ENCODE assay signal across 10 mouse cellular contexts in the genomic region with DNA sequence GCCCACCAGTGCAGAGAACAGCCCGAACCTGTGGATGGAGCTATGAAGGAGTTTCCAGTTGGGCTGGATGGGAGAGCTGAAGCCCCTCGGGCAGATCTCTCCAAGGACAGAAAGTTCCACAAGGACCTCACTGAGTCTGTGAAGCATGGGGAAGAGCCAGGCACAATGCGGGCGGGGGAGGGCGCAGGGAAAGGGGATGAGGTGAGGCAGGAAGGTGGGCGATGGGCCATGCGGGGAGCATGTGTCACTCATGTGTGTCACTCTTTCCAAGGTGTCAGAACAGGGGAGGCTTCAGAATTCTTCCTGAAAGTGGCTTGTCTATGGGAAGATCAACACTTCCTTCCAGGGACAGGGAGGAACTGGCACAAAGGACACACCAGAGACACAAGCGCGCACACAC. TPM values are rescaled to one million over a fixed set of nuclear protein-coding genes. Genes with fewer than 3 reads are reported as not detected.
DNase-seq lines count a peak whose midpoint lies in the region; ATAC-seq lines count a peak whose summit lies in the region.
"Had no signal": no experiment of that assay in that cellular context is flagged by ENCODE, and none has a peak within 500 bp of the region (broad histone marks: within the 10 kb centered on the region; RNA-seq: fewer than 3 reads in every experiment).

No protein-coding gene starts in this region.

- H3K4me1 ChIP-seq in heart, embryonic 12.5 days (replicated peaks), result peaks cover 58% of the 10 kb centered on the region
- peaks cover 12% of the 10 kb centered on the region for H3K4me1 ChIP-seq in midbrain, embryonic 10.5 days
- H3K4me1 ChIP-seq in midbrain, embryonic 11.5 days (ENCODE audit: control insufficient read depth, insufficient read depth, low read length), result no peaks in the 10 kb centered on the region
- H3K4me1 ChIP-seq in hindbrain, embryonic 15.5 days (replicated peaks), result peaks cover 17% of the 10 kb centered on the region
- peaks cover 57% of the 10 kb centered on the region for H3K4me1 ChIP-seq in stomach, embryonic 16.5 days (ENCODE audit: control insufficient read depth, insufficient read depth, low read length)

- no peaks in the 10 kb centered on the region for H3K36me3 ChIP-seq in heart, embryonic 12.5 days
- peaks cover 4% of the 10 kb centered on the region; the same call in 1 of the 2 replicates for H3K36me3 ChIP-seq in midbrain, embryonic 10.5 days
- H3K36me3 ChIP-seq in midbrain, embryonic 11.5 days (ENCODE audit: control insufficient read depth, insufficient read depth, low read length), result no peaks in the 10 kb centered on the region
- no peaks in the 10 kb centered on the region for H3K36me3 ChIP-seq in hindbrain, embryonic 15.5 days
- no peaks in the 10 kb centered on the region for H3K36me3 ChIP-seq in stomach, embryonic 16.5 days (ENCODE audit: control insufficient read depth, insufficient read depth, low read length)

- DNase-seq in heart, postnatal 4 days, result no peak
- DNase-seq in midbrain, embryonic 10.5 days (ENCODE audit: low spot score), result no peak
- no peak for DNase-seq in midbrain, embryonic 11.5 days (ENCODE audit: low spot score, missing footprints)
- no peak for DNase-seq in left cerebral cortex, adult 8-10 months (ENCODE audit: low spot score in 2 of 2)
- DNase-seq in adrenal gland, postnatal 4 days (ENCODE audit: low spot score in 2 of 2), result no peak
- DNase-seq: cerebellum, adult 8-10 months had no signal

- 93% methylated on average over 9 of the region's 9 CpGs for whole genome bisulfite sequencing in heart, embryonic 12.5 days
- 91% methylated on average over 9 of the region's 9 CpGs for WGBS in midbrain, embryonic 10.5 days
- WGBS in midbrain, embryonic 11.5 days, result 90% methylated on average over 9 of the region's 9 CpGs
- WGBS in hindbrain, embryonic 15.5 days, result 89% methylated on average over 9 of the region's 9 CpGs
- 76% methylated on average over 9 of the region's 9 CpGs for WGBS in stomach, embryonic 16.5 days

- H3K9me3 ChIP-seq in heart, embryonic 12.5 days (replicated peaks), result 0 out of 2 replicates have a peak, but pooled peaks cover 3% of the 10 kb centered on the region
- no peaks in the 10 kb centered on the region for H3K9me3 ChIP-seq in midbrain, embryonic 10.5 days (replicated peaks)
- H3K9me3 ChIP-seq in midbrain, embryonic 11.5 days (ENCODE audit: control insufficient read depth, low read length), result no peaks in the 10 kb centered on the region; the same call in 1 of the 2 replicates
- no peaks in the 10 kb centered on the region for H3K9me3 ChIP-seq in hindbrain, embryonic 15.5 days
- H3K9me3 ChIP-seq in stomach, embryonic 16.5 days (replicated peaks; ENCODE audit: control insufficient read depth, low read length), result no peaks in the 10 kb centered on the region

- 0 out of 2 replicates have a peak overlapping the region, but pooled peaks have one; percentile 4 for H3K9ac ChIP-seq in heart, embryonic 12.5 days
- H3K9ac ChIP-seq in midbrain, embryonic 11.5 days (ENCODE audit: low read length), result no peak overlapping the region
- no peak overlapping the region for H3K9ac ChIP-seq in hindbrain, embryonic 15.5 days
- H3K9ac ChIP-seq in stomach, embryonic 16.5 days (ENCODE audit: low read length), result peak overlapping the region; percentile 28; the same call in 1 of the 2 replicates

- no peak overlapping the region for H3K4me3 ChIP-seq in heart, embryonic 12.5 days
- no peak overlapping the region for H3K4me3 ChIP-seq in midbrain, embryonic 10.5 days
- no peak overlapping the region for H3K4me3 ChIP-seq in midbrain, embryonic 11.5 days (ENCODE audit: low read depth, low read length)
- no peak overlapping the region for H3K4me3 ChIP-seq in hindbrain, embryonic 15.5 days
- no peak overlapping the region for H3K4me3 ChIP-seq in stomach, embryonic 16.5 days (replicated peaks; ENCODE audit: low read length)

- ATAC-seq in heart, embryonic 12.5 days (ENCODE audit: insufficient number of reproducible peaks, low FRiP score), result no peak; the same call in 1 of the 2 replicates
- no peak for ATAC-seq in midbrain, embryonic 11.5 days (ENCODE audit: low FRiP score)
- ATAC-seq in hindbrain, embryonic 15.5 days (ENCODE audit: low FRiP score, low read depth), result no peak
- no peak for ATAC-seq in stomach, embryonic 16.5 days (ENCODE audit: insufficient read depth, low FRiP score)
- ATAC-seq: CD4-positive, CD25-positive, alpha-beta regulatory T cell, adult 4 months had no signal

- no peak overlapping the region for H3K4me2 ChIP-seq in heart, embryonic 12.5 days
- no peak overlapping the region for H3K4me2 ChIP-seq in midbrain, embryonic 11.5 days
- H3K4me2 ChIP-seq in hindbrain, embryonic 15.5 days, result no peak overlapping the region
- no peak overlapping the region for H3K4me2 ChIP-seq in stomach, embryonic 16.5 days (ENCODE audit: low read depth, low read length)

- peak overlapping the region; percentile 91 for H3K27ac ChIP-seq in heart, embryonic 12.5 days (ENCODE audit: poor library complexity, severe bottlenecking)
- peak overlapping the region; percentile 2 for H3K27ac ChIP-seq in midbrain, embryonic 10.5 days (replicated peaks)
- no peak overlapping the region for H3K27ac ChIP-seq in midbrain, embryonic 11.5 days (ENCODE audit: low read depth, low read length)
- H3K27ac ChIP-seq in hindbrain, embryonic 15.5 days (replicated peaks), result peak overlapping the region; percentile 42
- H3K27ac ChIP-seq in stomach, embryonic 16.5 days (ENCODE audit: low read length), result peak overlapping the region; percentile 91

- no peaks in the 10 kb centered on the region for H3K27me3 ChIP-seq in heart, embryonic 12.5 days (replicated peaks)
- no peaks in the 10 kb centered on the region for H3K27me3 ChIP-seq in midbrain, embryonic 10.5 days (ENCODE audit: low read depth, poor library complexity, severe bottlenecking)
- no peaks in the 10 kb centered on the region for H3K27me3 ChIP-seq in midbrain, embryonic 11.5 days (ENCODE audit: control insufficient read depth, insufficient read depth, low read length)
- no peaks in the 10 kb centered on the region for H3K27me3 ChIP-seq in hindbrain, embryonic 15.5 days
- H3K27me3 ChIP-seq in stomach, embryonic 16.5 days (ENCODE audit: control insufficient read depth, insufficient read depth, low read length), result no peaks in the 10 kb centered on the region

RNA-seq across cellular contexts. Expression of a gene that starts 58.3 kb away (rescaled TPM):
- 8.6 and 9.2 TPM in 2 replicates for polyA plus RNA-seq in heart, embryonic 12.5 days (2016; fragmentation: Nextera tagmentation; extraction: Ambion mirVana)
- 1 to 10 TPM; 7.5 to 7.7 TPM for total RNA-seq in heart, postnatal 4 days (2021)
- polyA plus RNA-seq in midbrain, embryonic 10.5 days (2016; fragmentation: Nextera tagmentation; extraction: Ambion mirVana), result 9.4 and 12.2 TPM in 2 replicates
- polyA plus RNA-seq in midbrain, embryonic 11.5 days (2014; fragmentation: Nextera tagmentation; extraction: Ambion mirVana), result 9.2 and 12.1 TPM in 2 replicates
- polyA plus RNA-seq in hindbrain, embryonic 15.5 days (2015; fragmentation: Nextera tagmentation; extraction: Ambion mirVana), result 27.8 and 29.7 TPM in 2 replicates
- 13.2 and 13.4 TPM in 2 replicates for polyA plus RNA-seq in stomach, embryonic 16.5 days (2015; fragmentation: Nextera tagmentation; extraction: Ambion mirVana)
- 100 to 1,000 TPM in 2 of 4 experiments, 10 to 100 TPM in 2; 91.5 to 107 (median 100) TPM for total RNA-seq in left cerebral cortex, adult 8-10 months (2022)
- total RNA-seq in adrenal gland, postnatal 4 days (2021), result 10 to 100 TPM; 40.7 to 42.6 TPM
- polyA plus RNA-seq: CD4-positive, CD25-positive, alpha-beta regulatory T cell, adult 4 months had no signal

Comparison
In these comparisons a context has a peak if more than half of its experiments do, and no peak if none do; other contexts are left out.
1. H3K9ac ChIP-seq: peak in heart, embryonic 12.5 days (single experiment) and stomach, embryonic 16.5 days (single experiment); none in midbrain, embryonic 11.5 days (single experiment) and hindbrain, embryonic 15.5 days (single experiment).